ENCODE assay signal across 10 mouse cellular contexts in genomic region chr8:71525226-71526050, GRCm38 (mm10). TPM values are rescaled to one million over a fixed set of nuclear protein-coding genes. Genes with fewer than 3 reads are reported as not detected.
A peak's percentile ranks its signal among the peaks of the same experiment; 100 is the strongest.
DNase-seq lines count a peak whose midpoint lies in the region; ATAC-seq lines count a peak whose summit lies in the region.
"Had no signal": no experiment of that assay in that cellular context is flagged by ENCODE, and none has a peak within 500 bp of the region (broad histone marks: within the 10 kb centered on the region; RNA-seq: fewer than 3 reads in every experiment).

Gene Ccdc194, minus strand, starts transcription at chr8:71525711.

- WGBS in heart, embryonic 15.5 days, result 20% methylated on average over 46 of the region's 46 CpGs
- WGBS in embryonic facial prominence, embryonic 11.5 days, result 6% methylated on average over 46 of the region's 46 CpGs
- 12% methylated on average over 44 of the region's 46 CpGs for WGBS in intestine, embryonic 14.5 days
- WGBS in midbrain, embryonic 14.5 days, result 6% methylated on average over 46 of the region's 46 CpGs

- peaks cover 12% of the 10 kb centered on the region for H3K27me3 ChIP-seq in heart, embryonic 15.5 days
- H3K27me3 ChIP-seq in embryonic facial prominence, embryonic 11.5 days (ENCODE audit: control insufficient read depth, insufficient read depth, low read length), result peaks cover 21% of the 10 kb centered on the region
- peaks cover 29% of the 10 kb centered on the region for H3K27me3 ChIP-seq in intestine, embryonic 14.5 days (replicated peaks; ENCODE audit: control insufficient read depth, insufficient read depth, low read length)
- H3K27me3 ChIP-seq in midbrain, embryonic 14.5 days (ENCODE audit: control insufficient read depth, insufficient read depth, low read length), result peaks cover 25% of the 10 kb centered on the region

- H3K9ac ChIP-seq in heart, embryonic 15.5 days, result peak within 1 kb of the TSS; percentile 29
- H3K9ac ChIP-seq in embryonic facial prominence, embryonic 11.5 days (replicated peaks; ENCODE audit: low read length), result peak within 1 kb of the TSS; percentile 0; the same call in 1 of the 2 replicates
- H3K9ac ChIP-seq in intestine, embryonic 14.5 days (ENCODE audit: low read length), result no peak within 1 kb of the TSS
- 0 out of 2 replicates have a peak within 1 kb of the TSS, but pooled peaks have one; percentile 9 for H3K9ac ChIP-seq in midbrain, embryonic 14.5 days (replicated peaks; ENCODE audit: low read length)

- H3K4me3 ChIP-seq in heart, embryonic 15.5 days, result peak within 1 kb of the TSS; percentile 25
- H3K4me3 ChIP-seq in embryonic facial prominence, embryonic 11.5 days (ENCODE audit: low read depth, low read length), result no peak within 1 kb of the TSS
- peak within 1 kb of the TSS; percentile 15; the same call in 1 of the 2 replicates for H3K4me3 ChIP-seq in intestine, embryonic 14.5 days (ENCODE audit: low read depth, low read length)
- H3K4me3 ChIP-seq in midbrain, embryonic 14.5 days (replicated peaks; ENCODE audit: low read depth, low read length), result no peak within 1 kb of the TSS

- ATAC-seq in heart, embryonic 15.5 days (replicated peaks; ENCODE audit: insufficient number of reproducible peaks, insufficient read depth, low FRiP score, low read depth), result no peak
- no peak for ATAC-seq in embryonic facial prominence, embryonic 11.5 days (replicated peaks; ENCODE audit: insufficient number of reproducible peaks, low FRiP score, low TSS enrichment, low read depth)
- ATAC-seq in intestine, embryonic 14.5 days (replicated peaks; ENCODE audit: low FRiP score, low TSS enrichment, low read depth), result no peak
- ATAC-seq in midbrain, embryonic 14.5 days (ENCODE audit: low FRiP score, low TSS enrichment), result no peak

- DNase-seq in heart, adult 18-20 months, result no peak
- DNase-seq in embryonic facial prominence, embryonic 11.5 days (ENCODE audit: low spot score), result no peak
- DNase-seq in intestine, embryonic 14.5 days (ENCODE audit: low spot score), result no peak
- DNase-seq in midbrain, embryonic 14.5 days, result no peak
- no peak for DNase-seq in testis, postnatal 14 days (ENCODE audit: low spot score)
- DNase-seq in thymus, postnatal 36 days, result no peak
- no peak for DNase-seq in thymus, postnatal 0 days (ENCODE audit: low spot score)
- DNase-seq: cerebellum, adult 9-11 months had no signal

- peaks cover 39% of the 10 kb centered on the region for H3K4me1 ChIP-seq in heart, embryonic 15.5 days (replicated peaks)
- no peaks in the 10 kb centered on the region for H3K4me1 ChIP-seq in embryonic facial prominence, embryonic 11.5 days (ENCODE audit: control insufficient read depth, insufficient read depth, low read length)
- H3K4me1 ChIP-seq in intestine, embryonic 14.5 days (replicated peaks; ENCODE audit: control insufficient read depth, insufficient read depth, low read length), result 0 out of 2 replicates have a peak, but pooled peaks cover 8% of the 10 kb centered on the region
- H3K4me1 ChIP-seq in midbrain, embryonic 14.5 days (ENCODE audit: control insufficient read depth, insufficient read depth, low read length), result no peaks in the 10 kb centered on the region

- peak within 1 kb of the TSS; percentile 78 for H3K27ac ChIP-seq in heart, embryonic 15.5 days
- H3K27ac ChIP-seq in embryonic facial prominence, embryonic 11.5 days (replicated peaks; ENCODE audit: low read depth, low read length), result no peak within 1 kb of the TSS
- peak within 1 kb of the TSS; percentile 3; the same call in 1 of the 2 replicates for H3K27ac ChIP-seq in intestine, embryonic 14.5 days (ENCODE audit: low read depth)
- no peak within 1 kb of the TSS for H3K27ac ChIP-seq in midbrain, embryonic 14.5 days (replicated peaks; ENCODE audit: low read depth, low read length)

- H3K4me2 ChIP-seq in heart, embryonic 15.5 days, result peak within 1 kb of the TSS; percentile 56
- H3K4me2 ChIP-seq in embryonic facial prominence, embryonic 11.5 days (ENCODE audit: low read depth, low read length), result peak within 1 kb of the TSS; percentile 11; the same call in 1 of the 2 replicates
- H3K4me2 ChIP-seq in intestine, embryonic 14.5 days (ENCODE audit: low read length), result peak within 1 kb of the TSS; percentile 33
- no peak within 1 kb of the TSS for H3K4me2 ChIP-seq in midbrain, embryonic 14.5 days (ENCODE audit: low read length)

- H3K9me3 ChIP-seq in heart, embryonic 15.5 days (replicated peaks), result no peaks in the 10 kb centered on the region
- H3K9me3 ChIP-seq in embryonic facial prominence, embryonic 11.5 days (replicated peaks; ENCODE audit: control insufficient read depth, low read length), result no peaks in the 10 kb centered on the region
- no peaks in the 10 kb centered on the region for H3K9me3 ChIP-seq in intestine, embryonic 14.5 days (ENCODE audit: control insufficient read depth, low read length)
- no peaks in the 10 kb centered on the region for H3K9me3 ChIP-seq in midbrain, embryonic 14.5 days (ENCODE audit: control insufficient read depth, low read length)

- no peaks in the 10 kb centered on the region for H3K36me3 ChIP-seq in heart, embryonic 15.5 days
- no peaks in the 10 kb centered on the region for H3K36me3 ChIP-seq in embryonic facial prominence, embryonic 11.5 days (replicated peaks; ENCODE audit: control insufficient read depth, insufficient read depth, low read depth, low read length)
- H3K36me3 ChIP-seq in intestine, embryonic 14.5 days (ENCODE audit: control insufficient read depth, insufficient read depth, low read length), result no peaks in the 10 kb centered on the region
- H3K36me3 ChIP-seq in midbrain, embryonic 14.5 days (ENCODE audit: control insufficient read depth, insufficient read depth, low read length), result no peaks in the 10 kb centered on the region

RNA-seq across cellular contexts. Expression of gene Ccdc194, which starts in this region (rescaled TPM):
- polyA plus RNA-seq in heart, embryonic 15.5 days (2015; fragmentation: Nextera tagmentation; extraction: Ambion mirVana), result 0.30 and 0.48 TPM in 2 replicates
- not detected for total RNA-seq in heart, adult 18-20 months (2021)
- 0.15 and 0.31 TPM in 2 replicates for polyA plus RNA-seq in embryonic facial prominence, embryonic 11.5 days (2014; fragmentation: Nextera tagmentation; extraction: Ambion mirVana)
- 0.54 and 0.58 TPM in 2 replicates for polyA plus RNA-seq in intestine, embryonic 14.5 days (2014; fragmentation: Nextera tagmentation; extraction: Ambion mirVana)
- not detected in 2 replicates for polyA plus RNA-seq in midbrain, embryonic 14.5 days (2014; fragmentation: Nextera tagmentation; extraction: Ambion mirVana)
- 0.08 and 0.15 TPM in 2 replicates for polyA plus RNA-seq in thymus, postnatal 0 days (2015; fragmentation: Nextera tagmentation; extraction: Ambion mirVana)
- total RNA-seq: adrenal gland, adult 18-20 months had no signal

Comparison
In these comparisons a context has a peak if more than half of its experiments do, and no peak if none do; other contexts are left out.
1. H3K27ac ChIP-seq: peak in heart, embryonic 15.5 days (single experiment) and intestine, embryonic 14.5 days (single experiment); none in embryonic facial prominence, embryonic 11.5 days (single experiment) and midbrain, embryonic 14.5 days (single experiment).
2. H3K4me3 ChIP-seq: peak in heart, embryonic 15.5 days (single experiment) and intestine, embryonic 14.5 days (single experiment); none in embryonic facial prominence, embryonic 11.5 days (single experiment) and midbrain, embryonic 14.5 days (single experiment).